Mouse (Mus musculus): ENCODE measurements around the gene Urah. TPM values are rescaled to one million over a fixed set of nuclear protein-coding genes. Genes with fewer than 3 reads are reported as not detected.

Gene Urah
- total and polyA plus RNA-seq, 3 experiments, result not detected

GRCm38 (mm10) chr7:140864761-140865160, 29.9 kb downstream of the Urah start:
- dilution Hi-C loops (cut with MboI; ENCODE audit: extremely low pct_ligation_motif_present, extremely low pct_unique_long_range_greater_than_20kb, low sequenced_read_pairs), result no loop called here
- peaks cover 5% of the 10 kb centered on the region; the same call in 1 of the 2 replicates for H3K79me2 ChIP-seq (replicated peaks; ENCODE audit: control insufficient read depth, extremely low read depth, insufficient read depth, poor library complexity, severe bottlenecking)
- H3K4me1 ChIP-seq (ENCODE audit: control insufficient read depth in 1 of 2, insufficient read depth in 2 of 2), result peaks cover 4 to 6% of the 10 kb centered on the region in 2 experiments; a peak in 3 of 4 replicates
- H3K4me2 ChIP-seq (ENCODE audit: insufficient read depth, low read depth, poor library complexity, severe bottlenecking), result no peak overlapping the region
- in situ Hi-C loops (cut with MboI; ENCODE audit: low pct_ligation_motif_present, low pct_unique_long_range_greater_than_20kb, low sequenced_read_pairs), result no loop called here
- peaks cover 71 to 94% of the 10 kb centered on the region in 2 experiments for H3K36me3 ChIP-seq (replicated peaks in 1 of 2; ENCODE audit: control insufficient read depth in 1 of 2, insufficient read depth in 1 of 2, low read length in 1 of 2)
- H3K27me3 ChIP-seq (replicated peaks), result no peaks in the 10 kb centered on the region
- no peak for TF ChIP-seq CHD2 (IDR thresholded peaks at IDR 0.05; ENCODE audit: low read length)
- no peak for TF ChIP-seq USF2 (conservative IDR thresholded peaks at IDR 0.05; ENCODE audit: low read depth, low read length)
- TF ChIP-seq GABPA (IDR thresholded peaks at IDR 0.05; ENCODE audit: insufficient replicate concordance, low read depth, low read length), result no peak
- no peak for TF ChIP-seq BHLHE40 (IDR thresholded peaks at IDR 0.05; ENCODE audit: low read depth, low read length)
- no peak for TF ChIP-seq MYC (IDR thresholded peaks at IDR 0.05; ENCODE audit: low read depth, low read length)
- no peak overlapping the region for H3K4me3 ChIP-seq (replicated peaks in 1 of 3; ENCODE audit: low read depth in 2 of 3, low read length in 2 of 3, poor library complexity in 1 of 3)
- H3K27ac ChIP-seq (ENCODE audit: insufficient read depth, low read depth), result no peak overlapping the region
- no peak overlapping the region for H3K9ac ChIP-seq (ENCODE audit: insufficient read depth, low read depth)
- H3K9me3 ChIP-seq (replicated peaks; ENCODE audit: low read length), result no peaks in the 10 kb centered on the region
- no peak for DNase-seq (ENCODE audit: extremely low read depth)

GRCm38 (mm10) chr7:140874224-140874623, 39.4 kb downstream of the Urah start:
- no peaks in the 10 kb centered on the region for H3K9me3 ChIP-seq (replicated peaks; ENCODE audit: low read length)
- peaks cover 21 to 44% of the 10 kb centered on the region in 2 experiments for H3K4me1 ChIP-seq (ENCODE audit: control insufficient read depth in 1 of 2, insufficient read depth in 2 of 2)
- TF ChIP-seq MEF2A (IDR thresholded peaks at IDR 0.05; ENCODE audit: borderline replicate concordance, low read depth, low read length) (no peak), E2F4 (IDR thresholded peaks at IDR 0.05; ENCODE audit: insufficient replicate concordance, low read depth, low read length) (no peak), CHD2 (IDR thresholded peaks at IDR 0.05; ENCODE audit: low read length) (no peak), MXI1 (IDR thresholded peaks at IDR 0.05; ENCODE audit: low read depth, low read length) (no peak), NELFE (IDR thresholded peaks at IDR 0.05; ENCODE audit: low read depth, low read length) (no peak), RAD21 (IDR thresholded peaks at IDR 0.05; ENCODE audit: low read depth, low read length) (no peak), MYC (IDR thresholded peaks at IDR 0.05; ENCODE audit: low read depth, low read length) (no peak), CTCF (conservative IDR thresholded peaks at IDR 0.05 in 1 of 2, IDR thresholded peaks at IDR 0.05 in 1 of 2; ENCODE audit: low read depth in 2 of 2, low read length in 2 of 2) (no peak)
- H3K27ac ChIP-seq (ENCODE audit: insufficient read depth, low read depth), result no peak overlapping the region
- in situ Hi-C loops (cut with MboI; ENCODE audit: low pct_ligation_motif_present, low pct_unique_long_range_greater_than_20kb, low sequenced_read_pairs), result no loop called here
- no peak overlapping the region for H3K4me3 ChIP-seq (replicated peaks in 1 of 3; ENCODE audit: low read depth in 2 of 3, low read length in 2 of 3, poor library complexity in 1 of 3)
- H3K4me2 ChIP-seq (ENCODE audit: insufficient read depth, low read depth, poor library complexity, severe bottlenecking), result no peak overlapping the region
- dilution Hi-C loops (cut with MboI; ENCODE audit: extremely low pct_ligation_motif_present, extremely low pct_unique_long_range_greater_than_20kb, low sequenced_read_pairs), result no loop called here
- no peaks in the 10 kb centered on the region; the same call in 1 of the 2 replicates for H3K79me2 ChIP-seq (replicated peaks; ENCODE audit: control insufficient read depth, extremely low read depth, insufficient read depth, poor library complexity, severe bottlenecking)
- no peak for DNase-seq (ENCODE audit: extremely low read depth)
- H3K36me3 ChIP-seq (replicated peaks in 1 of 2; ENCODE audit: control insufficient read depth in 1 of 2, insufficient read depth in 1 of 2, low read length in 1 of 2), result peaks cover 30 to 76% of the 10 kb centered on the region in 2 experiments
- H3K27me3 ChIP-seq (replicated peaks), result no peaks in the 10 kb centered on the region
- H3K9ac ChIP-seq (ENCODE audit: insufficient read depth, low read depth), result no peak overlapping the region

- Histone ChIP-seq H3K4me2 (ENCODE audit: insufficient read depth, low read depth, poor library complexity, severe bottlenecking) (peak overlapping the region; percentile 47), H3K27me3 (replicated peaks) (no peaks in the 10 kb centered on the region), H3K27ac (ENCODE audit: insufficient read depth, low read depth) (peak overlapping the region; percentile 75), H3K9ac (ENCODE audit: insufficient read depth, low read depth) (peak overlapping the region; percentile 17; the same call in 1 of the 2 replicates), H3K4me3 (replicated peaks in 1 of 3; ENCODE audit: low read depth in 2 of 3, low read length in 2 of 3, poor library complexity in 1 of 3) (peak overlapping the region in 1 of 3 experiments; percentile 8), H3K9me3 (replicated peaks; ENCODE audit: low read length) (no peaks in the 10 kb centered on the region), H3K4me1 (ENCODE audit: control insufficient read depth in 1 of 2, insufficient read depth in 2 of 2) (peaks cover 21 to 59% of the 10 kb centered on the region in 2 experiments), H3K79me2 (replicated peaks; ENCODE audit: control insufficient read depth, extremely low read depth, insufficient read depth, poor library complexity, severe bottlenecking) (peaks cover 4% of the 10 kb centered on the region), H3K36me3 (replicated peaks in 1 of 2; ENCODE audit: control insufficient read depth in 1 of 2, insufficient read depth in 1 of 2, low read length in 1 of 2) (peaks cover 24 to 53% of the 10 kb centered on the region in 2 experiments)
- peak; percentile 84 for DNase-seq (ENCODE audit: extremely low read depth)
- dilution Hi-C loops (cut with MboI; ENCODE audit: extremely low pct_ligation_motif_present, extremely low pct_unique_long_range_greater_than_20kb, low sequenced_read_pairs) (no loop called here), in situ Hi-C loops (cut with MboI; ENCODE audit: low pct_ligation_motif_present, low pct_unique_long_range_greater_than_20kb, low sequenced_read_pairs) (no loop called here)
- TF ChIP-seq ZKSCAN1 (IDR thresholded peaks at IDR 0.05; ENCODE audit: borderline replicate concordance, low read depth, low read length), result no peak
- peak; percentile 25; the same call in 1 of the 2 replicates for TF ChIP-seq ETS1 (conservative IDR thresholded peaks at IDR 0.05; ENCODE audit: low read depth, low read length)
- no peak for TF ChIP-seq ELF1 (IDR thresholded peaks at IDR 0.05; ENCODE audit: low read depth, low read length)
- no peak for TF ChIP-seq MEF2A (IDR thresholded peaks at IDR 0.05; ENCODE audit: borderline replicate concordance, low read depth, low read length)
- no peak for TF ChIP-seq KAT2A (IDR thresholded peaks at IDR 0.05; ENCODE audit: insufficient replicate concordance, low read length)
- peak; percentile 82 for TF ChIP-seq IRF4 (IDR thresholded peaks at IDR 0.05; ENCODE audit: low read depth, low read length)
- TF ChIP-seq USF1 (IDR thresholded peaks at IDR 0.05; ENCODE audit: low read depth, low read length), result no peak
- TF ChIP-seq E2F4 (IDR thresholded peaks at IDR 0.05; ENCODE audit: insufficient replicate concordance, low read depth, low read length), result no peak
- TF ChIP-seq CTCF (conservative IDR thresholded peaks at IDR 0.05 in 1 of 2, IDR thresholded peaks at IDR 0.05 in 1 of 2; ENCODE audit: low read depth in 2 of 2, low read length in 2 of 2), result no peak
- no peak for TF ChIP-seq USF2 (conservative IDR thresholded peaks at IDR 0.05; ENCODE audit: low read depth, low read length)
- no peak for TF ChIP-seq PAX5 (IDR thresholded peaks at IDR 0.05; ENCODE audit: low read length)
- TF ChIP-seq MAZ (IDR thresholded peaks at IDR 0.05; ENCODE audit: low read depth, low read length), result no peak
- TF ChIP-seq SMC3 (IDR thresholded peaks at IDR 0.05; ENCODE audit: low read depth, low read length), result no peak
- peak; percentile 58 for TF ChIP-seq EP300 (IDR thresholded peaks at IDR 0.05; ENCODE audit: low read length)
- no peak; the same call in 1 of the 2 replicates for TF ChIP-seq BHLHE40 (IDR thresholded peaks at IDR 0.05; ENCODE audit: low read depth, low read length)
- TF ChIP-seq MAX (IDR thresholded peaks at IDR 0.05; ENCODE audit: low read length), result peak; percentile 57
- no peak for TF ChIP-seq JUN (IDR thresholded peaks at IDR 0.05; ENCODE audit: insufficient read depth, low read depth, low read length)
- TF ChIP-seq MAFK (IDR thresholded peaks at IDR 0.05; ENCODE audit: insufficient replicate concordance, low read length), result no peak
These were observed 42.5 kb downstream of the Urah start for GRCm38 (mm10) chr7:140877364-140877763.
